Mouse (Mus musculus): ENCODE data around the gene Zbtb48.
A peak's percentile ranks its signal among the peaks of the same experiment; 100 is the strongest.
"Not testable (repeated sequence)": the region's sequence is repeated elsewhere in the genome, so short reads cannot be mapped to it uniquely, and the experiment has no call there.

Zbtb48 gene

GRCm38 (mm10) chr4:152027524-152027923, at the start of gene Zbtb48:
Gene Zbtb48, minus strand, starts transcription at chr4:152027671.
- DNase-seq, result peak; percentile 96

GRCm38 (mm10) chr4:152077191-152077590, 49.7 kb upstream of the Zbtb48 start:
- DNase-seq, result no peak

GRCm38 (mm10) chr4:152074548-152074947, 47.1 kb upstream of the Zbtb48 start:
- no peak for DNase-seq

- no peak for DNase-seq
Observed at GRCm38 (mm10) chr4:152073715-152074114, 46.2 kb upstream of the Zbtb48 start.

- DNase-seq, result no peak
Observed at GRCm38 (mm10) chr4:152072655-152073054, 45.2 kb upstream of the Zbtb48 start.

GRCm38 (mm10) chr4:152072121-152072601, 44.7 kb upstream of the Zbtb48 start, which contains the start of gene Plekhg5:
Gene Plekhg5, plus strand, starts transcription at chr4:152072498.
- no peak for DNase-seq

GRCm38 (mm10) chr4:152070494-152071396, 43.3 kb upstream of the Zbtb48 start:
- no peak for DNase-seq

GRCm38 (mm10) chr4:152069245-152069644, 41.8 kb upstream of the Zbtb48 start:
- DNase-seq, result no peak

- DNase-seq, result no peak
Observed at GRCm38 (mm10) chr4:152068166-152068724, 40.8 kb upstream of the Zbtb48 start.

- DNase-seq, result no peak
Observed at GRCm38 (mm10) chr4:152067280-152067679, 39.8 kb upstream of the Zbtb48 start.

- no peak for DNase-seq
Observed at GRCm38 (mm10) chr4:152062390-152063110, 35.1 kb upstream of the Zbtb48 start.

GRCm38 (mm10) chr4:152044609-152045008, 17.1 kb upstream of the Zbtb48 start:
- DNase-seq, result no peak

- no peak for DNase-seq
Observed at GRCm38 (mm10) chr4:152043171-152043570, 15.7 kb upstream of the Zbtb48 start.

- DNase-seq, result no peak
Observed at GRCm38 (mm10) chr4:152041924-152042641, 14.6 kb upstream of the Zbtb48 start.

GRCm38 (mm10) chr4:152039831-152040310, 12.4 kb upstream of the Zbtb48 start:
- DNase-seq, result no peak

- peak; percentile 91 for DNase-seq
Observed at GRCm38 (mm10) chr4:152038985-152039830, 11.7 kb upstream of the Zbtb48 start, which contains the start of gene Nol9. Gene Nol9, plus strand, starts transcription at chr4:152039321.

- DNase-seq, result no peak
Observed at GRCm38 (mm10) chr4:152038225-152038984, 10.9 kb upstream of the Zbtb48 start, which contains the start of gene Tas1r1. Gene Tas1r1, minus strand, starts transcription at chr4:152038568.

GRCm38 (mm10) chr4:152036464-152036863, 9.0 kb upstream of the Zbtb48 start:
- DNase-seq, result not testable (repeated sequence)

- DNase-seq, result peak; percentile 4
Observed at GRCm38 (mm10) chr4:152032922-152033321, 5.5 kb upstream of the Zbtb48 start.

GRCm38 (mm10) chr4:152029997-152030396, 2.5 kb upstream of the Zbtb48 start:
- peak; percentile 26 for DNase-seq
